Mouse (Mus musculus) liver, embryonic 16.5 days (tissue): Measurements from ENCODE around the gene Carf. TPM values are rescaled to one million over a fixed set of nuclear protein-coding genes. Genes with fewer than 3 reads are reported as not detected.
A peak's percentile ranks its signal among the peaks of the same experiment; 100 is the strongest.
"Not testable (repeated sequence)": the region's sequence is repeated elsewhere in the genome, so short reads cannot be mapped to it uniquely, and the experiment has no call there.

Experiments used
- ATAC-seq: fragments of 200-750 bp; cut with Nextera tagmentation; 2 replicates; pipeline ENCODE4 v1.8.0; 2017; ENCODE audit warnings: low read depth, mild to moderate bottlenecking, moderate number of reproducible peaks, moderate library complexity
- H3K27ac ChIP-seq: fragments of 300-500 bp; sonication (generic); 2 replicates; pipeline ENCODE4 v1.5.1; 2014; ENCODE audit warnings: mild to moderate bottlenecking, low read length
- H3K27me3 ChIP-seq: fragments of 300-500 bp; sonication (generic); 2 replicates; pipeline ENCODE4 v1.6.1; 2014; ENCODE audit warnings: low read depth, low read length, mixed read lengths; ENCODE audit not compliant: control insufficient read depth, insufficient read depth
- H3K36me3 ChIP-seq: fragments of 300-500 bp; sonication (generic); 2 replicates; pipeline ENCODE4 v1.6.1; 2014; ENCODE audit warnings: mild to moderate bottlenecking; ENCODE audit not compliant: control insufficient read depth, insufficient read depth
- H3K4me1 ChIP-seq: fragments of 300-500 bp; sonication (generic); 2 replicates; pipeline ENCODE4 v1.6.1; 2014; ENCODE audit warnings: low read depth, low read length, mixed read lengths; ENCODE audit not compliant: control insufficient read depth
- H3K4me2 ChIP-seq: fragments of 300-500 bp; sonication (generic); 2 replicates; pipeline ENCODE4 v1.6.1; 2014; ENCODE audit warnings: low read depth, low read length, mixed read lengths
- H3K4me3 ChIP-seq: fragments of 300-500 bp; sonication (generic); 2 replicates; pipeline ENCODE4 v1.5.1; 2014; ENCODE audit warnings: low read depth, mild to moderate bottlenecking, low read length
- H3K9ac ChIP-seq: fragments of 300-500 bp; sonication (generic); 2 replicates; pipeline ENCODE4 v1.6.1; 2014; ENCODE audit warnings: low read depth, low read length
- H3K9me3 ChIP-seq: fragments of 300-500 bp; sonication (generic); replicated peaks from 2 replicates; pipeline ENCODE4 v1.6.1; 2016; ENCODE audit warnings: low read length; ENCODE audit not compliant: control insufficient read depth
- WGBS: fragments of 180-500 bp; shearing (Covaris S2); extraction: QIAGEN DNeasy Blood & Tissue Kit; methylation state at CpG from one replicate; pipeline ENCODE4 v1.1.7; 2014; ENCODE audit not compliant: insufficient replicate concordance; 5-methylcytosine and 5-hydroxymethylcytosine counted together
- polyA plus RNA-seq: library from polyadenylated mRNA; unstranded; fragments of >200 nt; fragmentation: Nextera tagmentation; extraction: Ambion mirVana; gene quantifications from 2 replicates; pipeline ENCODE4 v1.2.1, GENCODE M21; 2015

Gene Carf
- polyA plus RNA-seq = 1.9 TPM in 2 replicates

DNA sequence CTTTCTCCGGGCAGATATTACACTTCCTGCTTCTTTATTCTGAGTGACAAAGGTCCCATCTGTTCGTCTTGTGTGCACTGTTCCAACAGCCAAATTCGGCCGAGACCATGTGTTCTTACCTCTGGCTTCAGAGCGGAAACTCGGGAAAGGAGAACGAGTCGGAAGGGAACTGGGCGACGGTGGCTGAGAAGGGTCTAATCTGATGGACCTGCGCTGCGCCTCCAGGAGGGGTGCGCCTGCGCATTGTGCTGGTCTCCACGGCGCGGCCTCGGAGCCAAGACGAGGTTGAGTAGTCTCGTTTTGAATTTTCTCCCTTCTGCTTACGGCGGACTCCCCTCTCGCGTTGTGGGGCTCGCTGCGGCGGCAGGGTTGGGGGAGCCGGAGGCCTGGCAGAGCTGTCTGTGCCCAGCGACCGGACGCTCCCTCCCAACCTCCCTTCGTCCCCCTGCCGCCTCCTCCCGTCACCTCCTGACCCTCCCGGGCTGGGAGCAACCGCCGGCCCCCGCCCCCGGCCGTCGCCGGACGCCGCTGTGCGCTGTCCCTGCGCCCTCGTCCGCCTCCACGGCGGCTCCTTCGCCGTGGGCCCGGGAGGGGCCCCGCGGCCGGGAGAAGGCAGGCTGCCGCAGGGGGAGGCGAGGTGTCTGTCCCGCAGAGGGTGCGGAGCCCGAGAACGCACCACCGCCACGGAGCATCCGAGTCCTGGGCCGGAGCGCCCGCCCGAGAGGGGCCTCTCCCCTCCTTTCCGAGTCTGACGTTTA is at the start of gene Carf, which contains the start of gene Wdr12:
Gene Carf (plus strand): TSS at position 224 of the 758 bp plus-strand sequence.
Gene Wdr12 (minus strand): TSS at position 622 of the 758 bp plus-strand sequence.
- Histone ChIP-seq H3K9me3 (no peaks in the 10 kb centered on the region), H3K27me3 (no peaks in the 10 kb centered on the region), H3K4me3 (peak within 1 kb of the TSS; percentile 94), H3K36me3 (peaks cover 3% of the 10 kb centered on the region; the same call in 1 of the 2 replicates), H3K4me1 (peaks cover 4% of the 10 kb centered on the region), H3K9ac (peak within 1 kb of the TSS; percentile 97), H3K4me2 (peak within 1 kb of the TSS; percentile 88), H3K27ac (peak within 1 kb of the TSS; percentile 98)
- ATAC-seq = peak; percentile 97
- under 1% methylated on average over 71 of the region's 71 CpGs for WGBS

DNA sequence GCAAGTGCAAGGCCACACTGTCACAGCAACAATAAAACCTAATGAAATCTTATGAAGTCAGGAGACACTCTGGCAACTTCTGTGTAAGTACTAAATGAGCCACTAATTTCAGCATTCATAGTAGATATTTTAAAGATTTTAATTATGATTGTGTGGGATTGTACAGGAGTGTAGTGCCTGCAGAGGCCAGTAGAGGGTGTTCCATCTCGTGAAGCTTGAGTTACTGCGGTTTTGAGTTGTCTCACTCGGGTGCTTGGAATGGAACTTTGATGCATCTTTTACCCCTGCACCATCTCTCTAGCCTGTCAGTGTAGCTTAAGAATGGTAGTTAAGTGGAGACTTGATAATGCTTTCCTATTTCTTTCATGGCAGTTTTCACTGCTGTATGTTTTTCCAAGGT is 43.4 kb upstream of the Carf start:
- H3K4me1 ChIP-seq = no peaks in the 10 kb centered on the region
- H3K27ac ChIP-seq = no peak overlapping the region
- H3K9ac ChIP-seq = no peak overlapping the region
- no peaks in the 10 kb centered on the region for H3K9me3 ChIP-seq
- 23% methylated on average over 3 of the region's 3 CpGs for WGBS
- no peak for ATAC-seq
- H3K36me3 ChIP-seq = no peaks in the 10 kb centered on the region
- no peak overlapping the region for H3K4me2 ChIP-seq
- no peak overlapping the region for H3K4me3 ChIP-seq
- H3K27me3 ChIP-seq = no peaks in the 10 kb centered on the region

DNA sequence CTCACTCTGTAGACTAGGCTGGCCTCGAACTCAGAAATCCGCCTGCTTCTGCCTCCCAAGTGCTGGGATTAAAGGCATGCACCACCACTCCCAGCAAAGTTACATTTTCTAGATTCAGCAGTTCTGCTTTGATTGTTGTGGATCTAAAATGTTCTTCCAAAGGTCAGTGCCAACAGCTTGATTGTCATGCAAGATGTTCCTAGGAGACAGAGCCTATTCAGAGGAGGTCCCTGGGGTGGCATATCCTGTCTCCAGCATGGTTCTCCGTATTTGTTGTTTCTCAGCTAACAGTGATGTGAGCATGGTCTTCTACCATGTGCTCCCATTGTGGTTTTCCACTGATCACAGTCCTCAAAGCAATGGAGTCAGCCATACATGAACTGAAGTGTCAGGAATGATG is 41.7 kb upstream of the Carf start:
- Histone ChIP-seq H3K4me3 (no peak overlapping the region), H3K36me3 (no peaks in the 10 kb centered on the region), H3K27ac (no peak overlapping the region), H3K27me3 (no peaks in the 10 kb centered on the region), H3K9ac (no peak overlapping the region), H3K9me3 (no peaks in the 10 kb centered on the region), H3K4me2 (no peak overlapping the region), H3K4me1 (no peaks in the 10 kb centered on the region)
- no peak for ATAC-seq
- 57% methylated on average over 3 of the region's 3 CpGs for WGBS

DNA sequence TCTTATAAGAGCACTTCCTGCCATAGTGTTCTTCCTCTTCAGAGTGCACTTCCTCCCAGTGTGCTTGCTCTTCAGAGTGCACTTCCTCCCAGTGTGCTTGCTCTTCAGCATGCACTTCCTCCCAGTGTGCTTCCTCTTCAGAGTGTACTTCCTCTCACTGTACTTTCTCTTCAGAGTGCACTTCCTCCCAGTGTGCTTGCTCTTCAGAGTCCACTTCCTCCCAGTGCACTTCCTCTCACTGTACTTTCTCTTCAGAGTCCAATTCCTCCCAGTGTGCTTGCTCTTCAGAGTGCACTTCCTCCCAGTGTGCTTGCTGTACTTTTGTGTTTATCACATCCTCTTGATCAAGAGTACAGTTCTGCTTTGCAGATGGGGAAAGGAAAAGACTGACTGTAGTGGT is 27.3 kb upstream of the Carf start:
- ATAC-seq, H3K9me3 ChIP-seq, H3K4me3 ChIP-seq, H3K9ac ChIP-seq, H3K36me3 ChIP-seq, H3K27me3 ChIP-seq, H3K27ac ChIP-seq, H3K4me2 ChIP-seq, H3K4me1 ChIP-seq: not testable (repeated sequence)

DNA sequence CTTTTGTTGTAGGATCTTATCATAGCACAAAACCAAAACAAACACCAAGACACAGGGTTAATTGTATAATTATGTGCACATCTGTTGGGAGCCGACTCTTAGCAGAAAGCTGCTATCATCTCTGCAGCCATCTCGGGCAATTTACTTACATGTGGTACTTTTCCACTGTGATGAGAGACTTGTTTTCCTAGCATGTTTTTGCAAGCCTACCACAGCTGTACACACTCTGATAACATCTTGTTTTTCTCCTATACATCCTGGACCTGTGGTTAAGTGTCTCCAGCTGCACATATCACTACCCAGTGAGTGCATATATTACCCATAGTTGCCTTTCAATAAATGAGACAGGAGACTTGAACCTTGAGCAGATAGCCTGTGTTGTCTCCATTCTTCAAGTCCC is 23.1 kb upstream of the Carf start:
- H3K4me1 ChIP-seq = no peaks in the 10 kb centered on the region
- no peaks in the 10 kb centered on the region for H3K27me3 ChIP-seq
- H3K27ac ChIP-seq = no peak overlapping the region
- H3K9me3 ChIP-seq = no peaks in the 10 kb centered on the region
- peaks cover 8% of the 10 kb centered on the region for H3K36me3 ChIP-seq
- no peak overlapping the region for H3K9ac ChIP-seq
- H3K4me2 ChIP-seq = no peak overlapping the region
- H3K4me3 ChIP-seq = no peak overlapping the region
- 59% methylated on average over 2 of the region's 2 CpGs for WGBS
- ATAC-seq = no peak

DNA sequence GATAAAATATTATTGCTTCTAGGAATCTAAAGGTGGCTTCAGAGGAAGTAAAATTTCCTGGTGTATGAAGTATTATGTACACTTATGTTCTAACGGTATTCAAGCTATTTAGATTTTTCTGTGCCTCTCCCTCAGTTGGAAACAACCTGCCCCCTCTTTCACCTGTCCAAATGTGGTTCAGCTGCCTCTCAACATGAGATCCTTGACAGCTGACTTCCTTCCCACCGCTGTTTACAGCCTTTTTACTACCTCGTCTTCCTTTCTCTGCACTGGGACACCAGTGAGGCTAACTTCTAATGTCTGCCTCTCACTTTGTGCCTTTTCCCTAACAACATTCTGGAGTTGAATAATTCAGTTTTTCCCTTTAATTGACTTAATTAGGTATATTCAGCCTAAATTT is 22.5 kb upstream of the Carf start:
- H3K27me3 ChIP-seq = no peaks in the 10 kb centered on the region
- no peaks in the 10 kb centered on the region for H3K9me3 ChIP-seq
- H3K27ac ChIP-seq = no peak overlapping the region
- H3K4me3 ChIP-seq = no peak overlapping the region
- ATAC-seq = no peak
- WGBS = 59% methylated on average over 3 of the region's 3 CpGs
- H3K4me1 ChIP-seq = no peaks in the 10 kb centered on the region
- H3K9ac ChIP-seq = no peak overlapping the region
- no peak overlapping the region for H3K4me2 ChIP-seq
- peaks cover 8% of the 10 kb centered on the region for H3K36me3 ChIP-seq

DNA sequence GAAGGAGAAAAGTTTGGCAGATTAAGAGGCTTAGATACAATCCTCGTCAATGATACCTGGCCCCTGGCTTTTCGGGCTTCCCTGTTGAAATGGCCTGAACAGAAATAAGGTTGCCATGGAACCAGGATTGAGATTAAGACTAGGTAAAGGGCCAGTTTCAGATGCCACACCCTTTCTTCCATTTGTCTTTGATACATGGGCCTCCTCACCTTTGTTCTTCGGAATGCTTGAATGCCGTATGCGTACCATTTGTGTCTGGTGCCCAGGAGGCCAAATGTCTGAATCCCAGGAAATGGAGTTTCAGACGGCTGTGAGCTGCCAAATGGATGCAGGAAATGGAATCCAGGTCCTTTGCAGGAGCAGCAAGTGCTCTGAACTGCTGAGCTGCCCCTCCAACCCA is 21.6 kb upstream of the Carf start:
- Histone ChIP-seq H3K4me3 (no peak overlapping the region), H3K9me3 (no peaks in the 10 kb centered on the region), H3K27me3 (no peaks in the 10 kb centered on the region), H3K27ac (no peak overlapping the region), H3K4me2 (no peak overlapping the region), H3K4me1 (no peaks in the 10 kb centered on the region), H3K36me3 (peaks cover 10% of the 10 kb centered on the region), H3K9ac (no peak overlapping the region)
- no peak for ATAC-seq
- 83% methylated on average over 6 of the region's 6 CpGs for WGBS

DNA sequence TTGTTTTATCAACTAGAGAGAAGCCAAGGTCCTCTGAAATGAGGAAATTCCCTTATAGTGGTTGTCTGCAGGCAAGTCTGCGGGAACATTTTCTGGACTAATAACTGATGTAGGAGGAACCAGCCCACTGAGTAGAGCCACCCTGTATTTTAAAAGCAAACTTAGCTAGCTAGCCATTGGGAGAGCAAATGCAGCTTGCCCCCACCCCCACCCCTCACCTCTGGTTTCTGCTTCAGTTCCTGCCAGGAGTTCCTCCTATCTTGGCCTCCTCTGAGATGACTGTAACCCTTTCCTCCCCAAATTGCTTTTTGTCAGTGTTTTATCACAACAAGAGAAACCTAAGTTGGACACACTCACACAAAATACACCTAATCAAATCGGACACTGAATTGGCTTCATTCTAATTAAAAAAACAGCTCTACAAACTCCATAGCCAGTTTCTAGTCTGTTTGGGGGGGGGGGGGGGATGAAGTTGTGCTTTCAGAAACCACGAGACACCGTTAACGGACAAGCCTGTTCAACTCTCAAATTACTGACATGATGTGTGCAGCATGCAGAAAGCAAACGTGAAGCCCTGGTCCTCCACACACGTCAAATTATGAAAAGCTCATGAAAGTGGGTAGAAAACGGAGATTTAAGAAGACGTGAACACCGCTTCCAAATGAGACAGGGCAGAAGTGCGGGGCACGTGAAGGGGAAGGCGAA is 1.3 kb upstream of the Carf start:
- 2% methylated on average over 13 of the region's 13 CpGs for WGBS
- peaks cover 4% of the 10 kb centered on the region for H3K4me1 ChIP-seq
- ATAC-seq = no peak
- peaks cover 3% of the 10 kb centered on the region; the same call in 1 of the 2 replicates for H3K36me3 ChIP-seq
- H3K27ac ChIP-seq = 0 out of 2 replicates have a peak overlapping the region, but pooled peaks have one; percentile 19
- H3K4me3 ChIP-seq = peak overlapping the region; percentile 94
- H3K4me2 ChIP-seq = peak overlapping the region; percentile 88
- H3K9ac ChIP-seq = peak overlapping the region; percentile 97
- no peaks in the 10 kb centered on the region for H3K9me3 ChIP-seq
- no peaks in the 10 kb centered on the region for H3K27me3 ChIP-seq
